Mouse (Mus musculus) G1E (cell line): ENCODE results near the gene 2210011C24Rik. TPM values are rescaled to one million over a fixed set of nuclear protein-coding genes. Genes with fewer than 3 reads are reported as not detected.

Source experiments
- ATAC-seq: 2 replicates; pipeline ENCODE4 v1.8.0; 2016; ENCODE audit warnings: mild to moderate bottlenecking; ENCODE audit not compliant: insufficient number of reproducible peaks, poor library complexity, low FRiP score, severe bottlenecking; ENCODE audit errors: extremely low read depth
- DNase-seq: peaks from one replicate; pipeline ENCODE4 v3.0.0; 2012; ENCODE audit warnings: low spot score
- H3K27me3 ChIP-seq: 2 replicates; pipeline ENCODE4 v1.6.1; 2012; ENCODE audit warnings: mild to moderate bottlenecking, low read length, inconsistent platforms; ENCODE audit not compliant: insufficient read depth
- H3K36me3 ChIP-seq: replicated peaks from 2 replicates; pipeline ENCODE3; 2012; ENCODE audit warnings: mild to moderate bottlenecking, inconsistent platforms
- H3K4me1 ChIP-seq: 2 replicates; pipeline ENCODE4 v1.6.1; 2012; ENCODE audit warnings: low read depth, low read length, inconsistent platforms, mixed read lengths; ENCODE audit not compliant: insufficient read depth
- H3K4me3 ChIP-seq: 2 replicates; pipeline ENCODE4 v1.5.1; 2012; ENCODE audit warnings: low read depth, mild to moderate bottlenecking, inconsistent platforms, low read length, moderate library complexity, mixed read lengths
- H3K9me3 ChIP-seq: replicated peaks from 2 replicates; pipeline ENCODE4 v1.6.1; 2012; ENCODE audit warnings: inconsistent platforms
- CTCF ChIP-seq: IDR thresholded peaks from 2 replicates; pipeline ENCODE4 v1.5.1; 2012; ENCODE audit warnings: low read depth, low read length, inconsistent platforms, mixed read lengths
- GATA1 ChIP-seq: IDR thresholded peaks from 2 replicates; pipeline ENCODE4 v1.6.1; 2012; ENCODE audit warnings: borderline replicate concordance, low read length, inconsistent platforms, mixed read lengths
- GATA2 ChIP-seq: IDR thresholded peaks from 2 replicates; pipeline ENCODE4 v1.6.1; 2012; ENCODE audit warnings: low read depth, low read length, inconsistent platforms, borderline replicate concordance
- POLR2AphosphoS5 ChIP-seq: IDR thresholded peaks from 2 replicates; pipeline ENCODE4 v1.6.1; 2012; ENCODE audit warnings: low read depth, low read length, inconsistent platforms; ENCODE audit not compliant: insufficient replicate concordance
- TAL1 ChIP-seq: conservative IDR thresholded peaks from 2 replicates; pipeline ENCODE4 v1.6.1; 2012; ENCODE audit warnings: low read depth, low read length, inconsistent platforms, mixed read lengths
- polyA plus RNA-seq: library from polyadenylated mRNA; stranded (reverse); fragments of >175 nt; gene quantifications from 2 replicates; pipeline ENCODE4 v1.2.3, GENCODE M21; 2012
- total RNA-seq, 2 experiments: library from RNA; stranded (forward) in 1 of 2; stranded (reverse) in 1 of 2; fragments of 200-1000 nt in 1 of 2; fragments of >200 nt in 1 of 2; fragmentation: Nextera tagmentation in 1 of 2; gene quantifications; 2 replicates each; pipeline ENCODE4 v1.2.3; 2014 to 2017

The 2210011C24Rik gene
- total and polyA plus RNA-seq, 3 experiments, result not detected

DNA sequence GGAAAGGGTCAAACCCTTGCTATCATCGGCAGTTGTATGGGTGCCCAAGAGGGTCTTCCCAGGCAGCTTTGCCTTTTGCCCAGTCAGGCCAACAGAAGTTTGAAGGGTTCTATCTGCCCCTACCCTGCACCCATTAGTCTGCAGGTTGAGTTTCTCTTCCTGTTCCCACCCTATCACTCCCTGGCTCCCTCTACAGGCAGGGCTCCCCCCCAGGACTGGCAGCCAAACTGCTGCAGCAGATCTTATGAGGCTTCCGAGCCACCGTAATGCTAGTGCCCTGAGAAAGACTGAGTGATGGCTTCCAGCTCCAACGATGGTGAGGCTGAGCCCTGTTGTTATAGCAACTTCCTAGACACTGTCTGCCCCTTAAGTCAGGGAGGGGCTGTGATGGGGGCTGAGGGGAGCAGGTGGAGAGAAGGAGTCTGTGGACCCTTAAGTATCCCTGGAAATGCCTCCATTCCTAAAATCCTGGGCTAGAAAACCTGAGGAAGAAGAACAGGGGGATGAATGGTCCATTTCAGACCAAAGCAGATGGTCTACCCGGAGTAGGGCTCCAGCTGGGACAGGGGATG lies 35.1 kb downstream of the 2210011C24Rik start:
- no peak for TF ChIP-seq GATA2
- TF ChIP-seq TAL1, result no peak
- TF ChIP-seq CTCF, result no peak
- TF ChIP-seq POLR2AphosphoS5, result no peak
- TF ChIP-seq GATA1, result no peak
- Histone ChIP-seq H3K36me3 (peaks cover 74% of the 10 kb centered on the region), H3K4me1 (peaks cover 42% of the 10 kb centered on the region), H3K9me3 (no peaks in the 10 kb centered on the region), H3K27me3 (no peaks in the 10 kb centered on the region), H3K4me3 (no peak overlapping the region)
- DNase-seq (no peak), ATAC-seq (no peak)

DNA sequence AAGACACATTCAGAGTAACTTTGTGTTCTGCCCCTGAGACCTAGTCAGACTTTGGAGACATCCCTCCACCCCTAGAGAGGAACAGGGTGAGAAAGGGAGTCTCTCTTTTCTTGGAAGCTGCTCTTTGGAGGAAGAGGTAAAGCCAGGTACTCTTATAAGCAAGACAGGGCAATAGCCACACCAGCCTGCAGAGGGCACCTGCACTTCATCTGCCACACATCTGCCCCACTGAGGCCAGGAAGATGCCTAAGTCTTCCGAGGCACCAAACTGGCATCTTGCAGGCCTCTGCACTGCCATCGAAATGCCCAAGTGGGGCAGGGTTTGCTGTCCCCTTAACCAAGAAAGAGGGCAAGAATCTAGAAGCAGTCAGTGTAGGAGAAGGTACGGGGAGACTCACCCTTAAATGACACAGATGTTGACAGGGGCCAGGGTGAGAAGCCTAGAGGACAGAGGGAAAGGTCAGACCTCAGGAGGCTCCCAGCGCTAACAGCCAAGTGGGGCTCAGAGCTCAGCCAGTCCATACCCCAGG lies 35.8 kb downstream of the 2210011C24Rik start:
- DNase-seq (no peak), ATAC-seq (no peak)
- TF ChIP-seq POLR2AphosphoS5, result no peak
- no peak for TF ChIP-seq TAL1
- no peak for TF ChIP-seq GATA2
- no peak for TF ChIP-seq GATA1
- no peak; the same call in 1 of the 2 replicates for TF ChIP-seq CTCF
- H3K4me1 ChIP-seq, result peaks cover 49% of the 10 kb centered on the region
- no peaks in the 10 kb centered on the region for H3K9me3 ChIP-seq
- H3K36me3 ChIP-seq, result peaks cover 74% of the 10 kb centered on the region
- H3K4me3 ChIP-seq, result no peak overlapping the region
- no peaks in the 10 kb centered on the region for H3K27me3 ChIP-seq

- Histone ChIP-seq H3K27me3 (no peaks in the 10 kb centered on the region), H3K4me1 (peaks cover 53% of the 10 kb centered on the region), H3K4me3 (no peak overlapping the region), H3K36me3 (peaks cover 70% of the 10 kb centered on the region), H3K9me3 (no peaks in the 10 kb centered on the region)
- ATAC-seq, result no peak
- DNase-seq, result no peak
- TF ChIP-seq GATA1, result no peak
- TF ChIP-seq TAL1, result no peak
- no peak for TF ChIP-seq GATA2
- TF ChIP-seq CTCF, result no peak
- no peak for TF ChIP-seq POLR2AphosphoS5
Observed at GRCm38 (mm10) chr8:83974521-83974920, 37.5 kb downstream of the 2210011C24Rik start.

DNA sequence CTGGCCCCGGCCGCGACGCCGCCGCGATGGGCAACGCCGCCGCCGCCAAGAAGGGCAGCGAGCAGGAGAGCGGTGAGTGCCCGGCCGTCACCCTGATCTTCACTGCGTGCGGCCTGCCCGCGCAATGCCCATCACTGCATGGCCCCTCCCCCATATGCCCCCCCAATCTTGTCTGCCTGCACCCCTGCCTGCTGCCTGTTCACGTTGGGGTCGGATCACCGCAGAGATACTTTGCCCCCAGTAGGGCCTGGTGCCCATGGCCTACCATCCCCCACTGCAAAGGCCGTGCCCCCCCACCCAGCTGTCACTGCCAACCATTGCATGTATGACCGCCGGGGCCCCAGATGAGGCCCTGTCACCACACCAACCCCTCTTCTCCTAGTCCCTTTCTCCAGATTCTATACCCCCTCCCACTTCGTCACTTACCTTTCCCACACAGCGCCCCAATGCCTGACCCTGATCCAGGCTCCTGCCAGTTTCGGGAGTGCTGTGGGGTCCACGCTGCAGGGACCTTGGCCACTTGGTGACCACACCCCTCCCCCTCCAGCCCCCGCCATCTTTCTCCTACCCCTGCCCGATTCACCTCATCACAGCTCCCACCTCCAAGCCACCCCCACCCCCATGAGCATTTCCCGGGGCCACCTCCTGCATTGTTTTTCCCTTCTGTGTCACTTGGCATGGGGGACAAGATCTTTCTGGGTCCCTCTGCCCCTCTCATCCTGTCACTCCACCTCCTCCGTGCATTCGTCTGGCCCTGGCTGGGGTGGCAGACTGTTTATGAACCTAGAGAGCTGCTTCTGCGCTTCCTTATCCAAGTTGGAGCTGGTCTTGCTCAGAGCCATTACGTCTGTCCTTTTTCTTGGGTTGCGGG lies 38.6 kb downstream of the 2210011C24Rik start:
- DNase-seq (no peak), ATAC-seq (no peak)
- Histone ChIP-seq H3K27me3 (no peaks in the 10 kb centered on the region), H3K4me1 (peaks cover 51% of the 10 kb centered on the region), H3K4me3 (peak overlapping the region; percentile 98), H3K36me3 (peaks cover 71% of the 10 kb centered on the region), H3K9me3 (no peaks in the 10 kb centered on the region)
- TF ChIP-seq POLR2AphosphoS5 (no peak), CTCF (no peak), GATA2 (no peak), GATA1 (no peak), TAL1 (no peak)

- H3K36me3 ChIP-seq, result peaks cover 71% of the 10 kb centered on the region
- H3K4me3 ChIP-seq, result peak within 1 kb of the TSS; percentile 98
- H3K4me1 ChIP-seq, result peaks cover 43% of the 10 kb centered on the region
- H3K9me3 ChIP-seq, result no peaks in the 10 kb centered on the region
- TF ChIP-seq GATA2 (no peak), GATA1 (no peak), CTCF (no peak), POLR2AphosphoS5 (no peak), TAL1 (no peak)
- ATAC-seq (peak; percentile 100), DNase-seq (peak; percentile 100)
- no peaks in the 10 kb centered on the region for H3K27me3 ChIP-seq
Observed at GRCm38 (mm10) chr8:83972150-83973120, 39.5 kb downstream of the 2210011C24Rik start, which contains the start of gene Prkaca. Gene Prkaca, plus strand, starts transcription at chr8:83972993.
